Mouse (Mus musculus) MEL (cell line): ENCODE results near the gene Cnn2.

Experiments
- CHD2 ChIP-seq: IDR thresholded peaks from 2 replicates; pipeline ENCODE4 v1.6.1; 2011; ENCODE audit warnings: low read length, improper control_type of control experiment
- CTCF ChIP-seq, 3 experiments: IDR thresholded peaks in 2 of 3; conservative IDR thresholded peaks in 1 of 3; 2 replicates each; pipeline ENCODE4 v1.5.1; 2011 to 2012; ENCODE audit warnings: low read length in 3 of 3, low read depth in 2 of 3, mild to moderate bottlenecking in 2 of 3, improper control_type of control experiment in 1 of 3, inconsistent platforms in 1 of 3, mixed read lengths in 1 of 3, moderate library complexity in 1 of 3; ENCODE audit not compliant: control insufficient read depth in 1 of 3, insufficient read depth in 1 of 3, poor library complexity in 1 of 3, severe bottlenecking in 1 of 3
- ELF1 ChIP-seq: IDR thresholded peaks from 2 replicates; pipeline ENCODE4 v1.6.1; 2014; ENCODE audit warnings: low read depth, mild to moderate bottlenecking, inconsistent platforms, low read length, improper control_type of control experiment, moderate library complexity
- EP300 ChIP-seq, 2 experiments: IDR thresholded peaks; 2 replicates each; pipeline ENCODE4 v1.6.1; 2011; ENCODE audit warnings: improper control_type of control experiment in 2 of 2, low read length in 2 of 2, low read depth in 1 of 2, mild to moderate bottlenecking in 1 of 2
- GATA1 ChIP-seq: IDR thresholded peaks from 2 replicates; pipeline ENCODE4 v1.6.1; 2011; ENCODE audit warnings: low read depth, low read length, improper control_type of control experiment
- HCFC1 ChIP-seq: IDR thresholded peaks from 2 replicates; pipeline ENCODE4 v1.6.1; 2012; ENCODE audit warnings: low read depth, mild to moderate bottlenecking, inconsistent platforms, low read length, improper control_type of control experiment, moderate library complexity
- MAX ChIP-seq: IDR thresholded peaks from 2 replicates; pipeline ENCODE4 v1.6.1; 2011; ENCODE audit warnings: low read length, improper control_type of control experiment
- MYB ChIP-seq: IDR thresholded peaks from 2 replicates; pipeline ENCODE4 v1.6.1; 2011; ENCODE audit warnings: mild to moderate bottlenecking, low read depth, low read length, improper control_type of control experiment
- POLR2A ChIP-seq, 2 experiments: IDR thresholded peaks; 2 replicates each; pipeline ENCODE4 v1.6.1; 2011 to 2012; ENCODE audit warnings: low read length in 2 of 2, mild to moderate bottlenecking in 2 of 2, control low read depth in 1 of 2, improper control_type of control experiment in 1 of 2, low read depth in 1 of 2, moderate library complexity in 1 of 2; ENCODE audit not compliant: control insufficient read depth in 1 of 2, insufficient read depth in 1 of 2, poor library complexity in 1 of 2
- RAD21 ChIP-seq: IDR thresholded peaks from 2 replicates; pipeline ENCODE4 v1.6.1; 2011; ENCODE audit warnings: mild to moderate bottlenecking, low read depth, low read length, improper control_type of control experiment
- SMC3 ChIP-seq: IDR thresholded peaks from 2 replicates; pipeline ENCODE4 v1.6.1; 2011; ENCODE audit warnings: low read depth, low read length, improper control_type of control experiment
- ZKSCAN1 ChIP-seq: IDR thresholded peaks from 2 replicates; pipeline ENCODE4 v1.6.1; 2012; ENCODE audit warnings: low read depth, mild to moderate bottlenecking, inconsistent platforms, low read length, improper control_type of control experiment, moderate library complexity
- ZMIZ1 ChIP-seq: IDR thresholded peaks from 2 replicates; pipeline ENCODE4 v1.6.1; 2012; ENCODE audit warnings: low read depth, mild to moderate bottlenecking, inconsistent platforms, low read length, improper control_type of control experiment, moderate library complexity

DNA sequence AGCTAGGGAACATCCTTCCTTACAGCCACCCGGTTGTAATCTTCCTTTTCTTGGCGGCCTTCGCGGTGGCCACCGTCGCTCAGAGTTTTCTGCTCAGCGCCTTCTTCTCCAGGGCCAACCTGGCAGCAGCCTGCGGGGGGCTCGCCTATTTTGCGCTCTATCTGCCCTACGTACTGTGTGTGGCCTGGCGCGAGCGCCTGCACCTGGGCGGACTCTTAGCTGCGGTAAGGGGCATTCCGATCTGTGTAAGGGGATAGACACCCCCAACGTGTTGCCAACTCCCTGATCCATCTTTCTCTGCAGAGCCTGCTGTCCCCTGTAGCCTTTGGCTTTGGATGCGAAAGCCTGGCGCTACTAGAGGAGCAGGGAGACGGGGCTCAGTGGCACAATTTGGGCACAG is 14.4 kb downstream of the Cnn2 start:
- TF ChIP-seq ZKSCAN1 (no peak), POLR2A (IDR thresholded peaks at IDR 0.05; ENCODE audit: control insufficient read depth in 1 of 2, insufficient read depth in 1 of 2, low read depth in 1 of 2, low read length in 2 of 2, poor library complexity in 1 of 2) (no peak), CTCF (IDR thresholded peaks at IDR 0.05 in 2 of 3, conservative IDR thresholded peaks at IDR 0.05 in 1 of 3; ENCODE audit: control insufficient read depth in 1 of 3, insufficient read depth in 1 of 3, low read depth in 2 of 3, low read length in 3 of 3, poor library complexity in 1 of 3, severe bottlenecking in 1 of 3) (no peak), EP300 (IDR thresholded peaks at IDR 0.05; ENCODE audit: low read depth in 1 of 2, low read length in 2 of 2) (no peak), ZMIZ1 (no peak), MAX (no peak), SMC3 (no peak), HCFC1 (no peak), MYB (no peak), CHD2 (no peak), GATA1 (no peak), ELF1 (no peak), RAD21 (no peak)
